Mouse (Mus musculus) heart, adult 2 months (tissue): ENCODE data around the gene Nipa2.

Experiments used
- CTCF ChIP-seq: fragments of 200-600 bp; IDR thresholded peaks from 2 replicates; pipeline ENCODE4 v1.8.1; 2022; ENCODE audit warnings: antibody characterized with exemption, mild to moderate bottlenecking, moderate library complexity
- POLR2A ChIP-seq: fragments of 200-500 bp; IDR thresholded peaks from 2 replicates; pipeline ENCODE4 v1.6.1; 2011; ENCODE audit warnings: mild to moderate bottlenecking, low read depth, low read length, control low read depth; ENCODE audit not compliant: insufficient read depth

- no peak for TF ChIP-seq POLR2A
- no peak for TF ChIP-seq CTCF
Measured at GRCm38 (mm10) chr7:55998997-55999396, 36.7 kb upstream of the Nipa2 start.
